Mouse (Mus musculus): ENCODE measurements around the gene Olfr633. TPM values are rescaled to one million over a fixed set of nuclear protein-coding genes. Genes with fewer than 3 reads are reported as not detected.
"Not testable (repeated sequence)": the region's sequence is repeated elsewhere in the genome, so short reads cannot be mapped to it uniquely, and the experiment has no call there.

Gene Olfr633
- not detected in 2 replicates for polyA plus RNA-seq (2014; fragmentation: Nextera tagmentation; extraction: Ambion mirVana)

- no peak within 1 kb of the TSS for H3K4me3 ChIP-seq (replicated peaks; ENCODE audit: low read length)
- H3K9me3 ChIP-seq (ENCODE audit: control insufficient read depth, low read length): no peaks in the 10 kb centered on the region
- no peak within 1 kb of the TSS for H3K9ac ChIP-seq
- H3K4me2 ChIP-seq (replicated peaks): no peak within 1 kb of the TSS
- no peaks in the 10 kb centered on the region for H3K4me1 ChIP-seq (replicated peaks; ENCODE audit: control insufficient read depth, insufficient read depth, low read length)
- no peaks in the 10 kb centered on the region for H3K27me3 ChIP-seq (ENCODE audit: control insufficient read depth, insufficient read depth, low read length)
- H3K36me3 ChIP-seq (replicated peaks; ENCODE audit: control insufficient read depth, insufficient read depth): no peaks in the 10 kb centered on the region
- H3K27ac ChIP-seq: no peak within 1 kb of the TSS
- DNase-seq (ENCODE audit: low spot score) (no peak), ATAC-seq (ENCODE audit: low FRiP score) (no peak)
These were observed at the start of gene Olfr633 for GRCm38 (mm10) chr7:103944137-103944536. TSS of gene Olfr633 (plus strand) at chr7:103944437.

- Histone ChIP-seq H3K4me1 (replicated peaks; ENCODE audit: control insufficient read depth, insufficient read depth, low read length) (no peaks in the 10 kb centered on the region), H3K9ac (no peak within 1 kb of the TSS), H3K36me3 (replicated peaks; ENCODE audit: control insufficient read depth, insufficient read depth) (no peaks in the 10 kb centered on the region), H3K27ac (no peak within 1 kb of the TSS), H3K9me3 (ENCODE audit: control insufficient read depth, low read length) (no peaks in the 10 kb centered on the region), H3K4me3 (replicated peaks; ENCODE audit: low read length) (no peak within 1 kb of the TSS), H3K27me3 (ENCODE audit: control insufficient read depth, insufficient read depth, low read length) (no peaks in the 10 kb centered on the region), H3K4me2 (replicated peaks) (no peak within 1 kb of the TSS)
- WGBS: 92% methylated on average over 2 of the region's 2 CpGs
- DNase-seq (ENCODE audit: low spot score) (no peak), ATAC-seq (ENCODE audit: low FRiP score) (no peak)
These were observed 41.0 kb upstream of the Olfr633 start, which contains the start of gene Olfr65 for GRCm38 (mm10) chr7:103903187-103903586. TSS of gene Olfr65 (plus strand) at chr7:103903487.

DNA sequence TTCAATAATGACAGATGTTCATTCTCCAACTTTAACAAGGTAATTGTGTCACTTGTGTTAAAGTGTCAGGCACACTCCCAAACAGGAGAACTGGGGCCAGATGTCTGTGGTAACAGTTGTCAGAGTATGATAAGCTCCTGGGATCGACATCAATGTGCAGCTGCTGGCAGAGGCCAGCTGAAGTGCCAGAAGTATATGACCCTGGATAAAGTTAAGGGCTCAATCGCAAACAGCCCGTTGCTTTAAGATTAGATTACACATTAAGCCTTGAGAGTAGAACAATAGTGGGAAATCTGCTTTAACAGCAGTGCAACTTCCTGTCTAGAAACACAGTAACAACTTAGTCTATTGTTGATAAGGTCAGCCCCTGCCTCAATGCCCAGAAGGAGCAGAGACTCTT lies 34.2 kb upstream of the Olfr633 start:
- Histone ChIP-seq H3K9me3 (ENCODE audit: control insufficient read depth, low read length) (no peaks in the 10 kb centered on the region), H3K27ac (no peak overlapping the region), H3K27me3 (ENCODE audit: control insufficient read depth, insufficient read depth, low read length) (no peaks in the 10 kb centered on the region), H3K36me3 (replicated peaks; ENCODE audit: control insufficient read depth, insufficient read depth) (no peaks in the 10 kb centered on the region), H3K9ac (no peak overlapping the region), H3K4me1 (replicated peaks; ENCODE audit: control insufficient read depth, insufficient read depth, low read length) (no peaks in the 10 kb centered on the region), H3K4me3 (replicated peaks; ENCODE audit: low read length) (no peak overlapping the region), H3K4me2 (replicated peaks) (no peak overlapping the region)
- no peak for DNase-seq (ENCODE audit: low spot score)
- ATAC-seq (ENCODE audit: low FRiP score): no peak
- WGBS: 81% methylated on average over 3 of the region's 3 CpGs

GRCm38 (mm10) chr7:103912969-103913511 lies 31.2 kb upstream of the Olfr633 start:
- DNase-seq (ENCODE audit: low spot score) (no peak), ATAC-seq (ENCODE audit: low FRiP score) (no peak)
- Histone ChIP-seq H3K4me1 (replicated peaks; ENCODE audit: control insufficient read depth, insufficient read depth, low read length) (no peaks in the 10 kb centered on the region), H3K4me3 (replicated peaks; ENCODE audit: low read length) (no peak overlapping the region), H3K27ac (no peak overlapping the region), H3K9me3 (ENCODE audit: control insufficient read depth, low read length) (no peaks in the 10 kb centered on the region), H3K9ac (no peak overlapping the region), H3K36me3 (replicated peaks; ENCODE audit: control insufficient read depth, insufficient read depth) (no peaks in the 10 kb centered on the region), H3K27me3 (ENCODE audit: control insufficient read depth, insufficient read depth, low read length) (no peaks in the 10 kb centered on the region), H3K4me2 (replicated peaks) (no peak overlapping the region)
- 45% methylated on average over 8 of the region's 8 CpGs for WGBS

GRCm38 (mm10) chr7:103915338-103915737 lies 28.9 kb upstream of the Olfr633 start:
- Histone ChIP-seq H3K4me2 (replicated peaks) (no peak overlapping the region), H3K36me3 (replicated peaks; ENCODE audit: control insufficient read depth, insufficient read depth) (no peaks in the 10 kb centered on the region), H3K9me3 (ENCODE audit: control insufficient read depth, low read length) (no peaks in the 10 kb centered on the region), H3K9ac (no peak overlapping the region), H3K4me1 (replicated peaks; ENCODE audit: control insufficient read depth, insufficient read depth, low read length) (no peaks in the 10 kb centered on the region), H3K27ac (no peak overlapping the region), H3K4me3 (replicated peaks; ENCODE audit: low read length) (no peak overlapping the region), H3K27me3 (ENCODE audit: control insufficient read depth, insufficient read depth, low read length) (no peaks in the 10 kb centered on the region)
- ATAC-seq (ENCODE audit: low FRiP score) (no peak), DNase-seq (ENCODE audit: low spot score) (no peak)

- Histone ChIP-seq H3K27ac (no peak within 1 kb of the TSS), H3K4me2 (replicated peaks) (no peak within 1 kb of the TSS), H3K27me3 (ENCODE audit: control insufficient read depth, insufficient read depth, low read length) (no peaks in the 10 kb centered on the region), H3K9me3 (ENCODE audit: control insufficient read depth, low read length) (no peaks in the 10 kb centered on the region), H3K36me3 (replicated peaks; ENCODE audit: control insufficient read depth, insufficient read depth) (no peaks in the 10 kb centered on the region), H3K9ac (no peak within 1 kb of the TSS), H3K4me3 (replicated peaks; ENCODE audit: low read length) (no peak within 1 kb of the TSS), H3K4me1 (replicated peaks; ENCODE audit: control insufficient read depth, insufficient read depth, low read length) (no peaks in the 10 kb centered on the region)
- DNase-seq (ENCODE audit: low spot score) (no peak), ATAC-seq (ENCODE audit: low FRiP score) (no peak)
These were observed 15.7 kb upstream of the Olfr633 start, which contains the start of gene Olfr631 for GRCm38 (mm10) chr7:103928525-103928924. TSS of gene Olfr631 (plus strand) at chr7:103928825.

- H3K27ac ChIP-seq: no peak within 1 kb of the TSS
- ATAC-seq (ENCODE audit: low FRiP score): no peak
- no peak for DNase-seq (ENCODE audit: low spot score)
- no peak within 1 kb of the TSS for H3K9ac ChIP-seq
- H3K4me2 ChIP-seq (replicated peaks): no peak within 1 kb of the TSS
- no peaks in the 10 kb centered on the region for H3K9me3 ChIP-seq (ENCODE audit: control insufficient read depth, low read length)
- no peaks in the 10 kb centered on the region for H3K36me3 ChIP-seq (replicated peaks; ENCODE audit: control insufficient read depth, insufficient read depth)
- 77% methylated on average over 2 of the region's 2 CpGs for WGBS
- H3K4me3 ChIP-seq (replicated peaks; ENCODE audit: low read length): no peak within 1 kb of the TSS
- H3K27me3 ChIP-seq (ENCODE audit: control insufficient read depth, insufficient read depth, low read length): no peaks in the 10 kb centered on the region
- no peaks in the 10 kb centered on the region for H3K4me1 ChIP-seq (replicated peaks; ENCODE audit: control insufficient read depth, insufficient read depth, low read length)
These were observed 10.0 kb upstream of the Olfr633 start, which contains the start of gene Olfr632 for GRCm38 (mm10) chr7:103934264-103934663. TSS of gene Olfr632 (plus strand) at chr7:103934347.

DNA sequence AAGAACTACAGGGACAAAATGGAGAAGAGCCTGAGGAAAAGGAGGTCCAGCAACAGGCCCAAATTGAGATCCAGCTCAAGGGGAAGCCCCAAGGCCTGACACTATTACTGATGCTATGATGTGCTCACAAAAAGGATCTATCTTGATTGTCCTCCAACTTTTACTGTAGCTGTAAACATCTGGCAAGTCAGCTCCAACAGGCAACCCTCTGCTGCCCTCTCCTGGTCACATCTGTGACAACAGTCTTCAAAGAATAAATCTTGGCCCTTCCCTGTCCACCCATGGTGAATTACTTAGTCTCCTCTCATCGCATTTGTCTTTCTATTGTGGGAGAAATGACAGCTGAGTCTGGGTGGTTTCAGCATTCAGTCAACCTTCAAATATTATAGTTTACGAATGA lies 1.5 kb upstream of the Olfr633 start:
- Histone ChIP-seq H3K27me3 (ENCODE audit: control insufficient read depth, insufficient read depth, low read length) (no peaks in the 10 kb centered on the region), H3K9me3 (ENCODE audit: control insufficient read depth, low read length) (no peaks in the 10 kb centered on the region)
- WGBS: 24% methylated on average over 2 of the region's 2 CpGs

DNA sequence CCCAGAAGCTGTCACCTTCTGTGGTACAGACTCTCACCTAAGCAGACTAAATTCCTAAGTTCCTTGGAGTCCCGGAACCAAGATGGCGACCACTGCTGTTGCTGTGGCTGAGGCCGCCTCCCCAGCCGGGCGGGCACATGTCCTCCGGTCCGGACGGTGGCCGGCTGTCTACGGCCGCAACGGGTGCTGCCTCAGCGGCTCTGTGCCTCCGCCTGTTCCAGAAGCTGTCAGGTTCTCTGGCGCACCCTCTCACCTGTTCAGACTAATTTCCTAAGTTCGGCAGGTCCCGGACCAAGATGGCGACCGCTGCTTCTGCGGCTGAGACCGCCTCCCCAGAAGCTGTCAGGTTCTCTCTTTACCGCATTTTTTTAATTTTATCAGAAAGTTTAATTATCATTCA lies 22.6 kb downstream of the Olfr633 start:
- H3K27me3 ChIP-seq (ENCODE audit: control insufficient read depth, insufficient read depth, low read length); H3K4me2 ChIP-seq (replicated peaks); H3K9ac ChIP-seq; ATAC-seq (ENCODE audit: low FRiP score); H3K27ac ChIP-seq; H3K4me1 ChIP-seq (replicated peaks; ENCODE audit: control insufficient read depth, insufficient read depth, low read length); H3K4me3 ChIP-seq (replicated peaks; ENCODE audit: low read length); H3K9me3 ChIP-seq (ENCODE audit: control insufficient read depth, low read length); DNase-seq (ENCODE audit: low spot score); H3K36me3 ChIP-seq (replicated peaks; ENCODE audit: control insufficient read depth, insufficient read depth): not testable (repeated sequence)
- WGBS: 96% methylated on average over 22 of the region's 22 CpGs

More for the DNA sequence above, 1.5 kb upstream of the Olfr633 start:
- DNase-seq (ENCODE audit: low spot score): peak; percentile 82
- H3K4me3 ChIP-seq (replicated peaks; ENCODE audit: low read length): no peak overlapping the region
- H3K4me1 ChIP-seq (replicated peaks; ENCODE audit: control insufficient read depth, insufficient read depth, low read length): no peaks in the 10 kb centered on the region
- H3K36me3 ChIP-seq (replicated peaks; ENCODE audit: control insufficient read depth, insufficient read depth): no peaks in the 10 kb centered on the region
- no peak overlapping the region for H3K27ac ChIP-seq
- H3K4me2 ChIP-seq (replicated peaks): no peak overlapping the region
- ATAC-seq (ENCODE audit: low FRiP score): no peak
- H3K9ac ChIP-seq: no peak overlapping the region

- WGBS: 71% methylated on average over 1 of the region's 1 CpGs
- H3K9ac ChIP-seq: no peak within 1 kb of the TSS
- no peaks in the 10 kb centered on the region for H3K4me1 ChIP-seq (replicated peaks; ENCODE audit: control insufficient read depth, insufficient read depth, low read length)
- no peaks in the 10 kb centered on the region for H3K9me3 ChIP-seq (ENCODE audit: control insufficient read depth, low read length)
- H3K4me2 ChIP-seq (replicated peaks): no peak within 1 kb of the TSS
- DNase-seq (ENCODE audit: low spot score) (no peak), ATAC-seq (ENCODE audit: low FRiP score) (no peak)
- no peaks in the 10 kb centered on the region for H3K27me3 ChIP-seq (ENCODE audit: control insufficient read depth, insufficient read depth, low read length)
- no peaks in the 10 kb centered on the region for H3K36me3 ChIP-seq (replicated peaks; ENCODE audit: control insufficient read depth, insufficient read depth)
- H3K27ac ChIP-seq: no peak within 1 kb of the TSS
- H3K4me3 ChIP-seq (replicated peaks; ENCODE audit: low read length): no peak within 1 kb of the TSS
These were observed 26.6 kb downstream of the Olfr633 start, which contains the start of gene Olfr635 for GRCm38 (mm10) chr7:103970852-103971251. TSS of gene Olfr635 (plus strand) at chr7:103971152.
